Mouse (Mus musculus) effector memory CD4-positive, alpha-beta T cell, adult 7 months (primary cell): ENCODE results near the gene Sppl2a. TPM values are rescaled to one million over a fixed set of nuclear protein-coding genes. Genes with fewer than 3 reads are reported as not detected.

Experiments used
- polyA plus RNA-seq: library from polyadenylated mRNA; unstranded; fragments of 100-300 nt; shearing (Covaris generic); gene quantifications from one replicate; pipeline ENCODE4 v1.2.1, GENCODE M21; 2017

The Sppl2a gene
- 50.2 TPM for polyA plus RNA-seq

DNA sequence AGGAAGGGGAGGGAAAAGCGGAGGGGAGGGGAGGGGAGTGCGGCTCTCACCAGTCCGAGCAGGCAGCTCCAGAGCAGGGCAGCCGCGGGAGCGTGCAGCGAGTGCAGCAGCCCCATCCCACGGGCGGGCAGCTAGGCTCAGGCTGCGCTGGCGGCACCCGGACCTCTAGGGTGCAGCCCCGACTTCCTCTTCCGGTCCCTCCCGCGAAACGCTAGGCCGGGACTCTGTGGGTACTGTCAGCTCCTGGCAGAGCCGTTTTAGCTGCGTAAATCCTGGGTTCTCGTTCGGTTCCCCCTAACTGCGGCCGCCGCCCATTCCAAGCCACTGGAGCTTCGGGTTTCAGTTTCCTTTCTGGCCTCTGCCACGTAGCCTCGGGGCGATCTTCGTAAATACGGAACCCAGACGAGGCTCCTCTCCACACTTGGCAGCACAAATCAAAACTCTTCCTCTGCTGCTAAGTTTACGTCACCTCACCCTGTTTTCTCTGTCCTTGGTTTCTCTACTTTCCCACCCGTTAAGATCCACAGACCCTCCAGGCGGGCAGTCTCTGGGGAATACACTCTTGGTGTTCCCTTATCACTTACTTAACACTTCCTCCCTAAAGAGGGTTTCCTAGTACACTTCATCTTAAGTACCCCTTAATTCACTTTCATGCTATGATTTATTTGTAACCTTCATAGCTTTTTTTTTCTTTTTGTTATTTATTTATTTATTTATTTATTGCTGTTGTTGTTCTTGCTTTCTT lies at the start of gene Sppl2a:
Sppl2a (minus strand) TSS at position 339 of the 745 bp plus-strand sequence.

DNA sequence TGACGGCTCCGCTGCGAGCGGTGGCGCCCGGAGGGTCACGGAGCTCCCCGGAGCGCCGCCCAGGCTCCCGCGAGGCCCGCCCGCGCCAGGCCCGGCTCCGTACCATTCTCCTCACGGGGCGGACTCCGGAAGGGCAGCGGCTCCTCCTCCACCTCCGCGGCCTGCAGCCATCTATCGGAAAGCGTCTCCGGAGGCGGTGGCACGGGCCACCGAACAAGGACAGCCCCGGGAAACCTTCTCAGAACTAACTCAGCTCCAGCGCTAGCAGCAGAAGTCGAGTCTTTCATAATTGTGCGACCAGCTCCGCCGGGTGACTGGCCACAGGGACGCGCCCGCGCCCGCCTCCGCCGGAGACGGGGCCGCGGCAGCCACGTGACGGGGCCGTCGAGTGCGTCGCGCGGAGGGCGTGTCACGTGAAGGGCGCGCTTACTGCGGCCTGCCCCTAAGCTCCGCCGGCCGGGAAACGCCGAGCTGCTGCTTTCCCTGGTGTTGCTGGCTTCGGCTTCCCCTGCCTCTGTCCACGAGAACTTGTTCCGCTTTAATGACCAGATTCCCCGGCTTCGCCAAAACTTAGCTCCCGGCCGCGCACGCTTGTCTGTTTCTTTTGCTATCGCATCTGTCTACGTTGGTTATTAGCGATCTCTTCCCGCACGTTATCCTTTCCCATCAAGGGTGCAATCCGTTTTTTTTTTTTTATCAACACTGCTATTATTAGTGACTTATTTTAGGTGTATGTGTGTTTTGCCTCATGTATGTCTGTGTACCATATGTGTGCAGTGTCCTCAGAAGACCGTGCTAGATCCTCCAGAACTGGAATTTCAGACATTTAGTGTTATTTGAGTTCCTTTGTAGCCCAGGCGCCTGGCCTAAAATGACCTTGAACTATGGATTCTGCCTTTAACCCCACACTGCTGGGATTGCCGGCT lies 56.9 kb downstream of the Sppl2a start, which contains the start of gene Trpm7:
Trpm7 (minus strand) TSS at position 360 of the 926 bp plus-strand sequence.

Other genes with a start within 250 kb of the Sppl2a start
- 48.1 TPM for gene Usp8, start 225.9 kb downstream of the Sppl2a start, polyA plus RNA-seq
- 2.8 TPM for gene Usp50, start 149.8 kb downstream of the Sppl2a start, polyA plus RNA-seq
- 58.4 TPM for gene Trpm7, start 57.0 kb downstream of the Sppl2a start, polyA plus RNA-seq
- 10.9 TPM for gene Ap4e1, start 75.5 kb upstream of the Sppl2a start, polyA plus RNA-seq
- gene Blvra, start 137.4 kb upstream of the Sppl2a start, polyA plus RNA-seq, result 50.8 TPM
- gene Ncaph, start 200.7 kb upstream of the Sppl2a start, polyA plus RNA-seq, result 2.9 TPM
- gene Itpripl1, start 210.2 kb upstream of the Sppl2a start, polyA plus RNA-seq, result 3.5 TPM